ENCODE assay signal across 9 mouse cellular contexts in the genomic region with DNA sequence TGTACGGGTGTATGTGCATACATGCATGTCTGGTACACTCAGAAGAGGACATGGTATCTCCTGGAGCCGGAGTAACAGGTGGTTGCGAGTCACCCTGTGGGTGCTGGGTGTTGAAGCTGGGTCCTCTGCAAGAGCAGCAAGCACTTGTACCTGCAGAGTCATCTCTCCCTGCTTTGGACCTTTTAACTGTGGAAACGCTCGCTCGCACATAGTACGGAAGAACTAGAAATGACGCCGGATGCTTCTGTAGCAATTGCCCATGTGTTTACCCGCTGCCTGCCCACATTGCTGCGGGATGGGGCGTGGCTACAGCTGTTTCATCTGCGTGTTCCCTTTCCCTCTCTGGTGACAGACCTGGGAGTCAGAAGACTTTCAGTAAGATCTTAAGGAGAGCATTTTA. TPM values are rescaled to one million over a fixed set of nuclear protein-coding genes. Genes with fewer than 3 reads are reported as not detected.
DNase-seq lines count a peak whose midpoint lies in the region; ATAC-seq and TF ChIP-seq lines count a peak whose summit lies in the region.
"Had no signal": no experiment of that assay in that cellular context is flagged by ENCODE, and none has a peak within 500 bp of the region (broad histone marks: within the 10 kb centered on the region; RNA-seq: fewer than 3 reads in every experiment).

No protein-coding gene starts in this region.

- 0 out of 2 replicates have a peak, but pooled peaks cover 4% of the 10 kb centered on the region for H3K9me3 ChIP-seq in limb, embryonic 13.5 days
- H3K9me3 ChIP-seq in limb, embryonic 10.5 days (replicated peaks) = no peaks in the 10 kb centered on the region
- no peaks in the 10 kb centered on the region for H3K9me3 ChIP-seq in midbrain, embryonic 16.5 days (replicated peaks; ENCODE audit: control insufficient read depth, low read length, poor library complexity, severe bottlenecking)
- H3K9me3 ChIP-seq: hindbrain, embryonic 15.5 days had no signal

- no peak for TF ChIP-seq CTCF in thymus, adult 2 months (IDR thresholded peaks at IDR 0.05; ENCODE audit: borderline replicate concordance, control insufficient read depth, extremely low read depth, insufficient read depth, low read length, poor library complexity)

- H3K27ac ChIP-seq in limb, embryonic 13.5 days = peak overlapping the region; percentile 15; the same call in 1 of the 2 replicates
- H3K27ac ChIP-seq in limb, embryonic 10.5 days = no peak overlapping the region
- H3K27ac ChIP-seq in thymus, adult 2 months (ENCODE audit: control insufficient read depth, insufficient read depth, low read length) = peak overlapping the region; percentile 93
- H3K27ac ChIP-seq in midbrain, embryonic 16.5 days (ENCODE audit: low read length) = no peak overlapping the region
- H3K27ac ChIP-seq: hindbrain, embryonic 15.5 days had no signal

- peak; percentile 13; the same call in 1 of the 2 replicates for TF ChIP-seq POLR2A in thymus, adult 2 months (IDR thresholded peaks at IDR 0.05; ENCODE audit: control insufficient read depth, extremely low read depth, insufficient read depth, low read length, poor library complexity)

- no peak for ATAC-seq in limb, embryonic 13.5 days (ENCODE audit: low FRiP score, low read depth)
- peak; percentile 73 for ATAC-seq in activated CD4-positive, CD25-positive, alpha-beta regulatory T cell, adult 4 months
- no peak for ATAC-seq in midbrain, embryonic 16.5 days

- H3K27me3 ChIP-seq in limb, embryonic 13.5 days = no peaks in the 10 kb centered on the region
- no peaks in the 10 kb centered on the region for H3K27me3 ChIP-seq in limb, embryonic 10.5 days (ENCODE audit: low read depth, poor library complexity, severe bottlenecking)
- no peaks in the 10 kb centered on the region for H3K27me3 ChIP-seq in thymus, adult 2 months (ENCODE audit: control insufficient read depth, insufficient read depth, low read length)
- H3K27me3 ChIP-seq in midbrain, embryonic 16.5 days (ENCODE audit: control insufficient read depth, insufficient read depth, low read depth, low read length) = no peaks in the 10 kb centered on the region
- H3K27me3 ChIP-seq: hindbrain, embryonic 15.5 days had no signal

- H3K4me1 ChIP-seq in limb, embryonic 13.5 days = peaks cover 28% of the 10 kb centered on the region
- H3K4me1 ChIP-seq in limb, embryonic 10.5 days = peaks cover 23% of the 10 kb centered on the region
- peaks cover 26% of the 10 kb centered on the region for H3K4me1 ChIP-seq in thymus, adult 2 months (replicated peaks; ENCODE audit: control insufficient read depth, insufficient read depth, low read length)
- H3K4me1 ChIP-seq in midbrain, embryonic 16.5 days (ENCODE audit: control insufficient read depth, insufficient read depth, low read length) = no peaks in the 10 kb centered on the region
- H3K4me1 ChIP-seq: hindbrain, embryonic 15.5 days had no signal

- H3K4me2 ChIP-seq in limb, embryonic 13.5 days (replicated peaks) = no peak overlapping the region
- H3K4me2 ChIP-seq in midbrain, embryonic 16.5 days (ENCODE audit: low read length) = no peak overlapping the region
- H3K4me2 ChIP-seq: hindbrain, embryonic 15.5 days had no signal

- 82% methylated on average over 13 of the region's 13 CpGs for WGBS in limb, embryonic 13.5 days
- WGBS in limb, embryonic 10.5 days = 89% methylated on average over 13 of the region's 13 CpGs
- WGBS in thymus, adult 2 months = 5% methylated on average over 13 of the region's 13 CpGs
- 91% methylated on average over 13 of the region's 13 CpGs for WGBS in midbrain, embryonic 16.5 days

- H3K36me3 ChIP-seq in limb, embryonic 13.5 days = no peaks in the 10 kb centered on the region
- H3K36me3 ChIP-seq in limb, embryonic 10.5 days = no peaks in the 10 kb centered on the region
- no peaks in the 10 kb centered on the region for H3K36me3 ChIP-seq in thymus, adult 2 months (ENCODE audit: control insufficient read depth, insufficient read depth, low read length)
- no peaks in the 10 kb centered on the region for H3K36me3 ChIP-seq in midbrain, embryonic 16.5 days (ENCODE audit: control insufficient read depth, insufficient read depth, low read length)
- H3K36me3 ChIP-seq: hindbrain, embryonic 15.5 days had no signal

- no peak overlapping the region for H3K9ac ChIP-seq in limb, embryonic 13.5 days
- no peak overlapping the region for H3K9ac ChIP-seq in midbrain, embryonic 16.5 days (ENCODE audit: low read depth, low read length)
- H3K9ac ChIP-seq: hindbrain, embryonic 15.5 days had no signal

- no peak for DNase-seq in limb, embryonic 10.5 days (ENCODE audit: low spot score)
- peak; percentile 21 for DNase-seq in lung, postnatal 14 days
- DNase-seq in thymus, adult 2 months = peak; percentile 73
- DNase-seq in kidney, postnatal 36 days = no peak
- DNase-seq: cerebellum, adult 11 months had no signal

- no peak overlapping the region for H3K4me3 ChIP-seq in limb, embryonic 13.5 days
- H3K4me3 ChIP-seq in limb, embryonic 10.5 days = no peak overlapping the region
- peak overlapping the region; percentile 37 for H3K4me3 ChIP-seq in thymus, adult 2 months (ENCODE audit: control insufficient read depth, insufficient read depth, low read length)
- H3K4me3 ChIP-seq in midbrain, embryonic 16.5 days (ENCODE audit: low read depth, low read length) = no peak overlapping the region
- H3K4me3 ChIP-seq: hindbrain, embryonic 15.5 days had no signal

RNA-seq across cellular contexts. Expression of a gene that starts 56.0 kb away (rescaled TPM):
- polyA plus RNA-seq in limb, embryonic 13.5 days (2015; fragmentation: Nextera tagmentation; extraction: Ambion mirVana) = 936 and 944 TPM in 2 replicates
- 697 and 777 TPM in 2 replicates for polyA plus RNA-seq in limb, embryonic 10.5 days (2016; fragmentation: Nextera tagmentation; extraction: Ambion mirVana)
- polyA plus RNA-seq in activated CD4-positive, CD25-positive, alpha-beta regulatory T cell, adult 4 months (2017; shearing (Covaris generic)) = 1 to 10 TPM; 2.5 to 4.1 TPM
- polyA plus RNA-seq in thymus, adult 2 months (2012; rRNA removed) = 199 and 212 TPM in 2 replicates
- 311 and 357 TPM in 2 replicates for polyA plus RNA-seq in midbrain, embryonic 16.5 days (2015; fragmentation: Nextera tagmentation; extraction: Ambion mirVana)

Comparison
In these comparisons a context has a peak if more than half of its experiments do, and no peak if none do; other contexts are left out.
1. H3K27ac ChIP-seq: peak in limb, embryonic 13.5 days (single experiment) and thymus, adult 2 months (single experiment); none in limb, embryonic 10.5 days (single experiment) and midbrain, embryonic 16.5 days (single experiment).
2. DNase-seq: peak in lung, postnatal 14 days (single experiment) and thymus, adult 2 months (single experiment); none in limb, embryonic 10.5 days (single experiment) and kidney, postnatal 36 days (0 of 2).
3. RNA of a gene that starts 56.0 kb away (polyA plus RNA-seq): 936 to 944 TPM in limb, embryonic 13.5 days, 697 to 777 TPM in limb, embryonic 10.5 days, 311 to 357 TPM in midbrain, embryonic 16.5 days and 199 to 212 TPM in thymus, adult 2 months; 2.5 to 4.1 TPM in activated CD4-positive, CD25-positive, alpha-beta regulatory T cell, adult 4 months; every median in the first group is over 10 times any median in the second.